Mouse (Mus musculus): ENCODE results near the gene Pkd1l2. TPM values are rescaled to one million over a fixed set of nuclear protein-coding genes. Genes with fewer than 3 reads are reported as not detected.
A peak's percentile ranks its signal among the peaks of the same experiment; 100 is the strongest.

Gene Pkd1l2
- total RNA-seq, 1 experiment from 2014 or later = 0.85 TPM

- peak; percentile 22 for DNase-seq
Observed at GRCm38 (mm10) chr8:117085521-117085920, 3.3 kb upstream of the Pkd1l2 start.

GRCm38 (mm10) chr8:117082947-117083559 lies 804 bp upstream of the Pkd1l2 start:
- no peak for DNase-seq

- no peak for DNase-seq
Observed at GRCm38 (mm10) chr8:117079652-117080051, 2.6 kb downstream of the Pkd1l2 start.

DNA sequence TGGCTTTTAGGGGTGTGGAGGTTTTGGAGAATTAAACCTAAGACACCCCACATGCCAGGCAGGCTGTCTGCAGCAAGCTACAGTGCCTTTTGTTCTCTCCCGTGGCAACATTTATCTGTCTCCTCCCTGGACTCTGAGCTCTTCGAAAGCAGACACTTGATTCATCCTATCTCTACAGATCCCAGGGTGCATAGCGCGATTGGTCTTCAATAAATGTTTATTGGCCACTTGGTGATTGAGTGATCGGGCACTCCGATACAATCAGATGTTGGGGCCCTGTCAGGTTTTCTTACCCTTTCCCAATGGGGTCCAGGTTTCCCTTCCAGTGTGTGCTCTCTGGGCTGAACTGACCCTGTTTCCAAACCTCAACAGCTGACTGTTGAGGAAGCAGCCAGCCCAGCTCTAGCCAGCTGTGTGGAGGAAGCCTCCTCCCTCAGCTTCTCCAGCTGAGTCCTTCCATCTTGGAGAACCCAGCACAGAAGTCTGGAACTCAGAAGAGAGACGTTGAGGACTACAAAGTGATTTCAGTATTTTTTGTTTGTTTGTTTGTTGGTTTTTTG lies 3.8 kb downstream of the Pkd1l2 start:
- DNase-seq = no peak

DNA sequence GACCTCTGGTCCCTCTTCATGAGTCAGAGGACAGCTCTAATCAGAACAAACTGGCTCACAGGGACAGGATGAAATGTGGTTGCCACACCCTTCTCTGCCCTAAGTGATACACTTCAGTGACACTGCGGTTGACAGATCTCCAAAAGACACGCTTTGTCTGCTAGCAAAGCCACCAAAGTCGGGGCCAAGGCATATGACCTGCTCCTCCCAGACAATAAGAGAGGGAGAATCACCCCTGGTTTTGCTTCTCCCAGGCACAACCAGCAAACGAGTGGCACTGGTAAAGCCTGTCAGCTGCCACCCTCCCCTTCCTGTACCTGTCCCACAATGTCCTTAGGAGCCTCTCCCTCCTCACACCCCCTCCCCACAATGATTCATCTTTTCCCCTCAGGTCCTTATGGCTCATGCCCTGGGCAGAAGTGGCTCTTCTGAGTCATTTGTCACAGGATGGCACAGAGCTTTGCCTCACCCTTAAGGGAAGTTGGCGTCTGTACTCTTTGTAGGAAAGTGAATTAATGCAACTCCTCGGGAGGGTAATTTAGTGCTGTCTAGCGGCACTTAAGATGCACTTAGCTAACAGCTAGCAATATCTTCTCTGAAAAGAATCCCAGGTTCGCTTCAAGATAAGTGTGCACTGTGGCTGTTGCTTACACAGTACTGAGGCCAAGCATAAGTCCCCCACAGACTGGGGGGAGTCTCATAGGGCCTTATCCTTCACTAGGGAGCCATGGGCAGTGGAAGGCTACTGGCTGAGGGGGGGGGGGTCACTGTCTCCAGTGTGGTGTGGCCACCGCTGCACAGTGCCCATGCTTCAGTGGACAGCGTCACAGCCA lies 7.7 kb downstream of the Pkd1l2 start:
- DNase-seq = no peak

DNA sequence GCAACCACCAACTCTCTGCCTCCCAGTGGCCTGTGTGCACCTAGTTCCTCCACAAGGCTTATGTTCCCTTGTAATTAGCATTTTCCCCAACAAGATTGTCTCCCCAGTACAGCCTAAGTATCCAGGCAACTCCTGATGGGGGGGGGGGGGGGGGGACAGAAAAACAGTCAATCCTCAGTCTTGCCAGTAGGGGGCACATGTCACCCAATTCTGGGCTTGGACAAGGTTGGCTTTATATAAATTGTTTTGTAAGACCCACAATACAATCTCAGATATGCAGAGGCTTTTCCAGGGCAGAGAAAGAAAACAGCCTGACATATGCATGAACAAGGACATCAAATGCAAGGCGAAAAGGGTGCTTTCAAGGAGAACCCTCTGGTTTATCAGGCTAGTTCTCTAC lies 12.5 kb downstream of the Pkd1l2 start:
- DNase-seq = peak; percentile 54

GRCm38 (mm10) chr8:117068294-117068693 lies 14.0 kb downstream of the Pkd1l2 start:
- DNase-seq = no peak

GRCm38 (mm10) chr8:117067396-117067795 lies 14.9 kb downstream of the Pkd1l2 start:
- no peak for DNase-seq

DNA sequence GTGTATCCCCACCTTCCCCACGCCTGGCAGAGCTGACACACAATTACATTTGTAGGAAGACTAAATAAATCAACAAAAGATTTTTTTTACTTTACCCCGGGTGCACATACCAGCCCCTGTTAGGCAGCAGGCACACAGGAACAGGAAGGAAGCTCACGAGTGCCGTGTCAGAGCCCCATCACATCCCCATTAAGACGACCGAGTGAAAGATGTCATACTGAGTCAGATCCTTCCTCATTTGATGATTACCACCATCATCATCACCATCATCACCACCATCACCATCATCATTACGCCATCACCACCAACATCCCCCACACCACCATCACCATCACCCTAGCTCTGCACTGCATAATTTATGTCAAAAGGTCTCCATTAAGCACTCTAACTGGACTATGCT lies 15.3 kb downstream of the Pkd1l2 start:
- no peak for DNase-seq

DNA sequence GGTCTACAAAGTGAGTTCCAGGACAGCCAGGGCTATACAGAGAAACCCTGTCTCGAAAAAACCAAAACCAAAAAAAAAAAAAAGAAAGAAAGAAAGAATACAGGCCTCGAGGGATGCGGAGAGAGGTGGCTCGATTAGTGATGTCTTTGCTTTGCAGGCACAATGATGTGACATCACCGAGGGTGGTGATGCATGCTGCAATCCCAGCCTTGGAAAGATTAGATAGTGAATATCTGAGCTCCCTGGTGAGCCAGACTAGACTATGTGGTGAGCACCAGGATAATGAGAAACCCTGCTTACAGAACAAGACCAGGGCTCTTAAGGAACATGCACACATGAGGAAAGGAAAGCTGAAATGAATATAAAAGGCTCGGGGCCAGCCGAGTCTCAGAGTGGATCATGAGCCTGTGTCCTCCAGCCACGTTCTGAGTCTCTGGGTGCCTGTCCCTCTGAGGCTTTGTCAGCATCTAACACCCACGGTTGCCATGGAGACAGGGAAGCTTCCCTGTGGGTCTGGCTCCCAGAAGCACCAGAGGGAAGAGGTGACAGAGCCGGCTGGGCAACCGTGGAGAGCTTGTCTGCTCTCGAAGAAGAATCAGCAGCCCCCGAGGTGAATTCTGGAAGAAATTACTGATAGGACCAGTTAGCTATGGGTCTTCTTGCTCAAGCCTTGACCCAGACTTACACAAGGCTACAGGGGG lies 20.9 kb downstream of the Pkd1l2 start:
- peak; percentile 55 for DNase-seq

DNA sequence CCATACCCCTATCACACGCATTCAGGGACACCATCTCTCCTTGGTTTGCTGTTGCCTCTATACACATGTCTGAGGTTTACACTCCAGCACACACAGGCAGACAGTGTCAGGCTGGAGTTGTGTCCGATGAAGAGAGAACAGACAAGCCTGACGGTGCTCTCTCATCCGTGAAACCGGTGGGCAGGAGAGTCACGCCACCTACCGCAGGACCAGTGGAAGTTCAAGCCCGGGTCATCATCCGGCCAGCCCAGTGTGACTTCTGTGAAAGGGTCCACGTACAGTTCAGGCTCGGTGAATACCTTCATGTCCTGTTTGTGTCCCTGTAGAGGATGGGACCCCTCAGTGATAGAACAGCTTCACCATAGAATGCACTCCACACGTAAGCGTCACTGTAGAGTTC lies 21.9 kb downstream of the Pkd1l2 start:
- no peak for DNase-seq

GRCm38 (mm10) chr8:117059021-117059420 lies 23.2 kb downstream of the Pkd1l2 start:
- no peak for DNase-seq

DNA sequence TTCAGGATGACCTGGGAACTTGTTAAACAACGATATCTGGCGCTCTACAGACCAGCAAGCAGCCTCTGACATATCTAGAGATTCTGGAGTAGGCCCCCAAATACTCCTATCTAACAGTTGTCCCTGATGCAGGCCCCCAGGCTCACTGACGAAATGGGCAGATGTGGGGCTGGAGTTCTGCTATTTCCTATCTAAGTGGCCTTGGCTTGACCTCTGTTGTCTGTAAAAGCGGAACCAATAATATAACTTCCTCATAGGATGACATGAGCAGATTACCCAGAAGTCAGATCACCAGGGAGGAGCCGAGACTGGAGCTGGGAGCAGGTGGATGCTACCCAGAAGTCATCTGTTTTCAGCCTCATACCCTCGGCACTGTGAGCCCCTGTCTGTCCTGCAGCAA lies 27.2 kb downstream of the Pkd1l2 start:
- DNase-seq = no peak

DNA sequence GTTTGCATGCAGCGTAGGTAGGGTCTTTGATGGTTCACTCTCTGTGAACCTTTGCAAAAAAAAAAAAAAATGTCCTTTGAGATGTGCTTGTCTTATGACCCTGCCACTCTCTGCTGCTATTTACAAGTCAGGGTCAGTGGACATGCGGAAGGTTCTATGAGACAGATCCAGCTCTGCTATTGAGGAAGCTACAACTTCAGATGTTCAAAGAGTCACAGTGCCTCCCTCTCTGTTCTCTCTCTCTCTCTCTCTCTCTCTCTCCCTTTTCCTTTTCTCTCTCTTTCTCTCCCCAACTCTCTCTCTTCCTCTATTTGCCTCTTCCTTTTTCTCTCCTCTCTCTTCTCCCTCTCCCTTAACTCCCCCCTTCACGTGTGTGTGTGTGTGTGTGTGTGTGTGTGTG lies 28.1 kb downstream of the Pkd1l2 start:
- no peak for DNase-seq

- peak; percentile 86 for DNase-seq
Observed at GRCm38 (mm10) chr8:117053135-117054079, 28.8 kb downstream of the Pkd1l2 start.

GRCm38 (mm10) chr8:117051316-117051715 lies 30.9 kb downstream of the Pkd1l2 start:
- no peak for DNase-seq

- DNase-seq = peak; percentile 38
Observed at GRCm38 (mm10) chr8:117050763-117051162, 31.5 kb downstream of the Pkd1l2 start.

- no peak for DNase-seq
Observed at GRCm38 (mm10) chr8:117049444-117049843, 32.8 kb downstream of the Pkd1l2 start.

DNA sequence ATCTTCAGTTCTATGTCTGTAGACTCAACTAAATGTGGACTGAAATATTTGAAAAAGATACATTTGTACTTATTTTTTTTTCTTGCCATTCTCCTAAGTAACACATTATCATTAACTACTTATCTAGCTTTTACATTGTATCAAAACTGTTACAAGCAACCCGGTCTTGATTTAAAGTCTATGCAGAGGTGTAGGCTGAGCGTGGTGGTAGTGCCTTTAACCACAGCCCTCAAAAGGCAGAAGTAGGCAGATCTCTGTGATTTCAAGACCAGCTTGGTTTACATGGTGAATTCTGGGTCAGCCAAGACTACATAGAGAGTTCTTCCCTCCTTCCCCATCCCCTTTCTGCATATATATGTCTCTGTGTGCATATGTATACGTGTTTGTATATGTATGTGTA lies 38.7 kb downstream of the Pkd1l2 start:
- no peak for DNase-seq

GRCm38 (mm10) chr8:117039843-117040242 lies 42.4 kb downstream of the Pkd1l2 start:
- DNase-seq = no peak

DNA sequence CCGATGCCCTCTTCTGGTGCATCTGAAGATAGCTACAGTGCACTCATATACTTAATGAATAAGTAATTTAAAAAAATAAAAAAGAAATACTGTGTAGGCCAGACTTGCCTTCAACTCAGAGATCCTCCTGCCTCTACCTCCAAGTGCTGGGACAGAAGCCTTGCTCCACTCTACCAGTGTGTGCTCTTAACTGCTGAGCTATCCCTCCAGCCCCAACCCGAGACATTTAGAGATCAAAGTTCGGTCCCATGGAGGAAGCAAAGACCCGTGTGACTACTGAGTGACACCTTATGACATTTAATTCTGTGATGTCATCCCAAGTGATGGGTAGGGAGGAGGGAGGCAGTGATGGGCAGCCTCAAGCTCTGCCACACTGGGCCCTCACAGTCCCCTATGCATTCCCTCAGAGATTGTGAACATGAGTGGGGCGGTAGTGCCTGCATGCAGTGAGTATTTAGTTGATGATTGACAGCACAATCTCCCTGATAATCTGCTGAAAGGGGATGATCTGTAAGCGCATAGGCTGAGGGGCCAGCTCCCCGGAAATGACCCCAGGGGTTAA lies 44.8 kb downstream of the Pkd1l2 start:
- no peak for DNase-seq
